Mouse (Mus musculus): Measurements from ENCODE around the gene Sfxn2. TPM values are rescaled to one million over a fixed set of nuclear protein-coding genes. Genes with fewer than 3 reads are reported as not detected.
"Not testable (repeated sequence)": the region's sequence is repeated elsewhere in the genome, so short reads cannot be mapped to it uniquely, and the experiment has no call there.

Gene Sfxn2
- polyA plus RNA-seq, 1 experiment from 2014 or later = 14.8 TPM

- Histone ChIP-seq H3K9me3 (ENCODE audit: control insufficient read depth, low read length) (no peaks in the 10 kb centered on the region), H3K36me3 (ENCODE audit: control insufficient read depth, insufficient read depth) (no peaks in the 10 kb centered on the region), H3K4me3 (replicated peaks; ENCODE audit: low read length) (no peak overlapping the region), H3K4me2 (ENCODE audit: low read length) (no peak overlapping the region), H3K27me3 (replicated peaks; ENCODE audit: control insufficient read depth, insufficient read depth, low read length) (no peaks in the 10 kb centered on the region), H3K4me1 (replicated peaks; ENCODE audit: control insufficient read depth, insufficient read depth, low read length) (peaks cover 4% of the 10 kb centered on the region), H3K9ac (replicated peaks; ENCODE audit: low read depth, low read length) (no peak overlapping the region), H3K27ac (ENCODE audit: low read length) (no peak overlapping the region)
- 87% methylated on average over 14 of the region's 14 CpGs for WGBS
- no peak for ATAC-seq
These were observed 10.3 kb upstream of the Sfxn2 start for GRCm38 (mm10) chr19:46562581-46563515.

- H3K36me3 ChIP-seq (ENCODE audit: control insufficient read depth, insufficient read depth) = no peaks in the 10 kb centered on the region
These were observed 9.6 kb upstream of the Sfxn2 start for GRCm38 (mm10) chr19:46563603-46564002.

GRCm38 (mm10) chr19:46564043-46564462 lies 9.1 kb upstream of the Sfxn2 start:
- H3K36me3 ChIP-seq (ENCODE audit: control insufficient read depth, insufficient read depth) = no peaks in the 10 kb centered on the region
- H3K4me1 ChIP-seq (replicated peaks; ENCODE audit: control insufficient read depth, insufficient read depth, low read length) = peaks cover 4% of the 10 kb centered on the region
- H3K27me3 ChIP-seq (replicated peaks; ENCODE audit: control insufficient read depth, insufficient read depth, low read length) = no peaks in the 10 kb centered on the region
- 71% methylated on average over 14 of the region's 14 CpGs for WGBS
- H3K27ac ChIP-seq (ENCODE audit: low read length) = no peak overlapping the region
- no peak overlapping the region for H3K9ac ChIP-seq (replicated peaks; ENCODE audit: low read depth, low read length)
- H3K4me2 ChIP-seq (ENCODE audit: low read length) = no peak overlapping the region
- H3K9me3 ChIP-seq (ENCODE audit: control insufficient read depth, low read length) = no peaks in the 10 kb centered on the region
- no peak overlapping the region for H3K4me3 ChIP-seq (replicated peaks; ENCODE audit: low read length)
- no peak for ATAC-seq

More at GRCm38 (mm10) chr19:46563603-46564002, 9.6 kb upstream of the Sfxn2 start:
- no peak overlapping the region for H3K9ac ChIP-seq (replicated peaks; ENCODE audit: low read depth, low read length)
- H3K27ac ChIP-seq (ENCODE audit: low read length) = no peak overlapping the region
- no peak overlapping the region for H3K4me3 ChIP-seq (replicated peaks; ENCODE audit: low read length)
- ATAC-seq = no peak
- H3K4me1 ChIP-seq (replicated peaks; ENCODE audit: control insufficient read depth, insufficient read depth, low read length) = peaks cover 4% of the 10 kb centered on the region
- WGBS = 85% methylated on average over 4 of the region's 4 CpGs
- H3K4me2 ChIP-seq (ENCODE audit: low read length) = no peak overlapping the region
- no peaks in the 10 kb centered on the region for H3K9me3 ChIP-seq (ENCODE audit: control insufficient read depth, low read length)
- H3K27me3 ChIP-seq (replicated peaks; ENCODE audit: control insufficient read depth, insufficient read depth, low read length) = no peaks in the 10 kb centered on the region

DNA sequence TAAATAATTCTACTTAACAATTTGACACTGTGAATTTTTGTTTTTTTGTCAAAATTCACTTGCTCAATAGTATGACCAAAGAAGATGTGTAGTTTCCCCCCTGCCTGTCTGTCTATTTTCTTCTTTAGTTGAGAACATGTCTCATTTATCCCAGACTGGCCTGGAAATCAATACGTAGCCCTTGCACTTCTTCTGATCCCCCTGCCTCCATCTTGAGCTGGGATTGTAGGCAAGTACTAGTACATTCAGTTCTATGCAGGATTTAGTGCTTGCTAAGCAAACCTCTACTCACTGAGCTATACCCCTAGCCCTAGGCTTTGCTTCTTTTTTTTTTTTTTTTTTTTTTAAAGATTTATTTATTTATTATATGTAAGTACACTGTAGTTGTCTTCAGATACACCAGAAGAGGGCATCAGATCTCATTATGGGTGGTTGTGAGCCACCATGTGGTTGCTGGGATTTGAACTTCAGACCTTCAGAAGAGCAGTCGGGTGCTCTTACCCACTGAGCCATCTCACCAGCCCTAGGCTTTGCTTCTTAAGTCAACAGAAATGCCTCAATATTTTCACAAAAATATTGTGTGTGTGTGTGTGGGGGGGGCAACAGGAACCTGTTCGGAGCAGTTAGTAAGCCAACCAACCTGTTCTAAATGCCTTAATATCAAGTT lies 1.8 kb upstream of the Sfxn2 start:
- H3K36me3 ChIP-seq (ENCODE audit: control insufficient read depth, insufficient read depth); H3K9me3 ChIP-seq (ENCODE audit: control insufficient read depth, low read length); H3K27ac ChIP-seq (ENCODE audit: low read length); H3K27me3 ChIP-seq (replicated peaks; ENCODE audit: control insufficient read depth, insufficient read depth, low read length); ATAC-seq: not testable (repeated sequence)
- Histone ChIP-seq H3K4me1 (replicated peaks; ENCODE audit: control insufficient read depth, insufficient read depth, low read length) (peaks cover 25% of the 10 kb centered on the region), H3K4me2 (ENCODE audit: low read length) (peak overlapping the region; percentile 87), H3K9ac (replicated peaks; ENCODE audit: low read depth, low read length) (peak overlapping the region; percentile 80; the same call in 1 of the 2 replicates), H3K4me3 (replicated peaks; ENCODE audit: low read length) (peak overlapping the region; percentile 61)
- 78% methylated on average over 3 of the region's 3 CpGs for WGBS

GRCm38 (mm10) chr19:46571878-46572244 lies 1.3 kb upstream of the Sfxn2 start:
- Histone ChIP-seq H3K4me3 (replicated peaks; ENCODE audit: low read length) (peak overlapping the region; percentile 61), H3K27ac (ENCODE audit: low read length) (no peak overlapping the region), H3K9me3 (ENCODE audit: control insufficient read depth, low read length) (no peaks in the 10 kb centered on the region), H3K4me2 (ENCODE audit: low read length) (peak overlapping the region; percentile 87), H3K27me3 (replicated peaks; ENCODE audit: control insufficient read depth, insufficient read depth, low read length) (no peaks in the 10 kb centered on the region), H3K36me3 (ENCODE audit: control insufficient read depth, insufficient read depth) (no peaks in the 10 kb centered on the region), H3K9ac (replicated peaks; ENCODE audit: low read depth, low read length) (peak overlapping the region; percentile 80), H3K4me1 (replicated peaks; ENCODE audit: control insufficient read depth, insufficient read depth, low read length) (peaks cover 25% of the 10 kb centered on the region)
- no peak for ATAC-seq
- 10% methylated on average over 10 of the region's 10 CpGs for WGBS

DNA sequence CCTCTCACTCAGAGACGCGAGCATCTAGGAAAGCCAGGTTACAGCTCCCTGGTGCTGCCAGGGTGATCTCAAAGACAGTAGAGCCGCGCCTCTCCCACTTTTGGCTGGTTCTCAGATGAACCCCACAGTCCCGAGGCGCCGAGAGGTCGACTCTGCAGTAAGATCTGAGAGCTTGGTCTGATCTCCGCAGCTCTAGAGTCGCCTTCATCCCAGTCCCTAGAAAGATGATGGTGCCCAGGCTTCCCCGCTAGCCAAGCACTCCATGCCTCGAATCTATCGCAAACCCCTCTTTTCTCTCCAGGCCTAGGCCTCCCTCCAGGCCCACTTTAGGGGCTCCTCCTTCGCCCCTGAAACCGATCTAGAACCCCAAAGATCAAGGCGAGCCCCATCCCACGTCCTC lies 617 bp upstream of the Sfxn2 start:
- 0% methylated on average over 17 of the region's 17 CpGs for WGBS

GRCm38 (mm10) chr19:46573990-46574389 lies 825 bp downstream of the Sfxn2 start:
- 47% methylated on average over 6 of the region's 6 CpGs for WGBS
- Histone ChIP-seq H3K4me3 (replicated peaks; ENCODE audit: low read length) (peak overlapping the region; percentile 61), H3K9ac (replicated peaks; ENCODE audit: low read depth, low read length) (peak overlapping the region; percentile 64; the same call in 1 of the 2 replicates), H3K4me2 (ENCODE audit: low read length) (peak overlapping the region; percentile 90), H3K4me1 (replicated peaks; ENCODE audit: control insufficient read depth, insufficient read depth, low read length) (peaks cover 25% of the 10 kb centered on the region), H3K9me3 (ENCODE audit: control insufficient read depth, low read length) (no peaks in the 10 kb centered on the region), H3K36me3 (ENCODE audit: control insufficient read depth, insufficient read depth) (no peaks in the 10 kb centered on the region), H3K27ac (ENCODE audit: low read length) (no peak overlapping the region), H3K27me3 (replicated peaks; ENCODE audit: control insufficient read depth, insufficient read depth, low read length) (no peaks in the 10 kb centered on the region)
- no peak for ATAC-seq

More for the DNA sequence above, 617 bp upstream of the Sfxn2 start:
- Histone ChIP-seq H3K4me2 (ENCODE audit: low read length) (peak overlapping the region; percentile 87), H3K27ac (ENCODE audit: low read length) (peak overlapping the region; percentile 84), H3K9ac (replicated peaks; ENCODE audit: low read depth, low read length) (peak overlapping the region; percentile 80), H3K27me3 (replicated peaks; ENCODE audit: control insufficient read depth, insufficient read depth, low read length) (no peaks in the 10 kb centered on the region), H3K4me3 (replicated peaks; ENCODE audit: low read length) (peak overlapping the region; percentile 61), H3K36me3 (ENCODE audit: control insufficient read depth, insufficient read depth) (no peaks in the 10 kb centered on the region), H3K9me3 (ENCODE audit: control insufficient read depth, low read length) (no peaks in the 10 kb centered on the region), H3K4me1 (replicated peaks; ENCODE audit: control insufficient read depth, insufficient read depth, low read length) (peaks cover 25% of the 10 kb centered on the region)
- peak; percentile 57 for ATAC-seq

DNA sequence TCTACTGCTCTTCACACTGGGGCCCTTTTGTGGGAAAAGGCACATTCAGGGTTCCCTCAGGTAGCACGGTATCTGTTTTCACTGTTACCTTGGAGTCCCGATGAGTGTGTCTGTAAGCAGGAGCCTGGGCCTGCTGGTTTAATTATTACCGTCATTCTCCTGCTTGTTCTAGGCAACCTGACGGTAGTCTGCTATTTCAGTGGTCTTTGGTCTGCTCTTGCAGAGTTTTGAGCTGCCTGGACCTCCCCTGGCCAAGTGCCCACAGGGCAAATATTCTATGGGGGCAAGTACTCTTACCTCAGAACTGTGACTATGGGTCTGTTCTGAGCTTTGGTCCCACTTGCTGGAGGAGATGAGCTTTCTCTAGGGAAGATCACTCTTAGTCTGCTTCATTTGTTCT lies 2.0 kb downstream of the Sfxn2 start:
- Histone ChIP-seq H3K4me1 (replicated peaks; ENCODE audit: control insufficient read depth, insufficient read depth, low read length) (peaks cover 25% of the 10 kb centered on the region), H3K27ac (ENCODE audit: low read length) (no peak overlapping the region), H3K4me3 (replicated peaks; ENCODE audit: low read length) (no peak overlapping the region), H3K27me3 (replicated peaks; ENCODE audit: control insufficient read depth, insufficient read depth, low read length) (no peaks in the 10 kb centered on the region), H3K9me3 (ENCODE audit: control insufficient read depth, low read length) (no peaks in the 10 kb centered on the region), H3K4me2 (ENCODE audit: low read length) (no peak overlapping the region), H3K36me3 (ENCODE audit: control insufficient read depth, insufficient read depth) (no peaks in the 10 kb centered on the region), H3K9ac (replicated peaks; ENCODE audit: low read depth, low read length) (no peak overlapping the region)
- ATAC-seq = no peak
- WGBS = 69% methylated on average over 4 of the region's 4 CpGs

GRCm38 (mm10) chr19:46587823-46588508 lies 14.8 kb downstream of the Sfxn2 start:
- H3K4me3 ChIP-seq (replicated peaks; ENCODE audit: low read length) = no peak overlapping the region
- H3K27ac ChIP-seq (ENCODE audit: low read length) = no peak overlapping the region
- H3K9me3 ChIP-seq (ENCODE audit: control insufficient read depth, low read length) = no peaks in the 10 kb centered on the region
- H3K4me2 ChIP-seq (ENCODE audit: low read length) = no peak overlapping the region
- H3K9ac ChIP-seq (replicated peaks; ENCODE audit: low read depth, low read length) = no peak overlapping the region
- WGBS = 59% methylated on average over 13 of the region's 13 CpGs
- no peaks in the 10 kb centered on the region for H3K27me3 ChIP-seq (replicated peaks; ENCODE audit: control insufficient read depth, insufficient read depth, low read length)
- no peaks in the 10 kb centered on the region; the same call in none of the 2 replicates for H3K36me3 ChIP-seq (ENCODE audit: control insufficient read depth, insufficient read depth)
- peak; percentile 67 for ATAC-seq
- no peaks in the 10 kb centered on the region for H3K4me1 ChIP-seq (replicated peaks; ENCODE audit: control insufficient read depth, insufficient read depth, low read length)
